Mouse (Mus musculus) thymus, postnatal 4 days (tissue): ENCODE results near the gene Snd1.

ENCODE experiments used
- DNase-seq: peaks from one replicate; pipeline ENCODE4 v3.0.0; 2021

The Snd1 gene

DNA sequence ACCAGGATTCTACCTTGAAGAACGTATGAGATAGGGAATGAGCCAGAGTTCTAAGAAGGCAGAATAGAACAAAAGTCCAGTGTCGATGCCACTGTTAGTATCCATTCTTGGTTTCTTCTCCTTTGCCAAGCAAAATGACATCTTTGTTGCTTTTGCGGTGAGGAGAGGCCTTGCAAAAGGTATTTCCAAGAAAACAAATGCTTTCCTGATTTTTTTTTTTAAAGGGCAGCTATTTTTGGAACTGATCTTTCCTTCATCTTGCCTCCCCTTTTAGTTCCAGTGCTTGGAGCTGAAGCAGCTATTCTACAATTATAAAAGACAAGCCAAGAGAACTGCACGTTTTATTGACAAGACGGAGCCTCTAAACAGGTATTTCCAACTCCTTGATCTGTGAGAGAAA lies at the start of gene Snd1:
Gene Snd1, plus strand, starts transcription at position 301 of the 400 bp plus-strand sequence.
- no peak for DNase-seq

DNA sequence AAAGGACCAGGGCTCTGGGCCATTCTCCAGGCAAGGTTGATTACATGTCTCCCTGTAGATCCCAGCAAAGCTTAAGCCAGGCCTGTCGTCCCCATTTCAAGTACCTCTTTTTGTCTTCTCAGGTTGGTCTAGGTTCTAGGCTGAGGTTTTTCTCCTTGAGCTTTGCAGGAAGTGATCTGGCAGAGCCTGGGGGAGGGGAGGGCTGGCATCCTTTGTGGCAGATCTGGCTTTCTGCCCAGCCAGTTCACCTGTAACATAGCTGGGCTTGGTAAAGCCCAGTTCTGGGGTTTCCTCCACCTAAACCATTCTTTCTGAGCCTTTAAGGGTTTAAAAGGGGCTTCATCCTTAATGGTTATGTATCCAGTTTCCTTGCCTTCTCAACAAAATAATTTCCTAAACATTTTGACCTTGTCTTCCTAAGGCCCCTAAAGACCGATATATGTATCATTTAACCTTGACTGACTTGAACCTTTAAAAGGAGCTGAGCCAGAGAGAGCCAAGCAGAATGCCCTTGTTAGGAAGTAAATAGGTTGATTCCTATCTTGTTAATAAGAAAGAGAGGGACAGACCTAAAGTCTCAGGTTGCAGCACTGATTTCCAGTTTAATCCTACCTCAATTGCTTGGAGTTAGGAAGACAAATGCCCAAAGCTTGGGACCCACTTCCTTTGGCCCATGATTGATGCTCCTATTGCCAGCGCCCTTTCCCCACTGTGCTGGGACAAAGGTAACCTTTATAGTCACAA lies 47.7 kb upstream of the Snd1 start, which contains the start of gene Fscn3:
Gene Fscn3, plus strand, starts transcription at position 694 of the 744 bp plus-strand sequence.
- peak; percentile 63 for DNase-seq

GRCm38 (mm10) chr6:28428290-28428689 lies 46.6 kb upstream of the Snd1 start, which contains the start of gene Gcc1:
Gcc1 (minus strand) TSS chr6:28428390.
- no peak for DNase-seq

GRCm38 (mm10) chr6:28429870-28430269 lies 45.1 kb upstream of the Snd1 start:
- DNase-seq = no peak

- DNase-seq = peak; percentile 29
These were observed 44.0 kb upstream of the Snd1 start for GRCm38 (mm10) chr6:28430795-28431537.

GRCm38 (mm10) chr6:28431538-28431855 lies 43.4 kb upstream of the Snd1 start:
- no peak for DNase-seq

DNA sequence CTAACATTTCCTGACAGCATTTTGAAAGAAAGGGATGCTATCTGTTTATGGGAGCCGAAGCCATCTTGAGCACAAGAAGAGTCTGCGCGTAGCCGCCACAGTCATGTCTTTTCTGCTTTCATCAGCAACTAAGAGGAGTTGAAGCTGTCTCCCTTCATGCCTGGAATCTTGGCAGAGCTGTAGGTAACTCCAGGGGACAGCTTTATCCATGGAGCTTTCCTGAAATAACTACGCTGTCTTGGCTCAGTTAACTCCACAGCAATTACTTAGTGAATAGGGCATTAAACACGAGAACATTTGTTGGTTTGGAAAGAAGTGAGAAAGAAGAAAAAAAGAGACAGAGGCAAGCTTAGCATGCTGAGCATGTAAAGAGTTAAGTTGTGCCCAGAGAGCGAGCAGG lies 27.0 kb upstream of the Snd1 start:
- DNase-seq = no peak

DNA sequence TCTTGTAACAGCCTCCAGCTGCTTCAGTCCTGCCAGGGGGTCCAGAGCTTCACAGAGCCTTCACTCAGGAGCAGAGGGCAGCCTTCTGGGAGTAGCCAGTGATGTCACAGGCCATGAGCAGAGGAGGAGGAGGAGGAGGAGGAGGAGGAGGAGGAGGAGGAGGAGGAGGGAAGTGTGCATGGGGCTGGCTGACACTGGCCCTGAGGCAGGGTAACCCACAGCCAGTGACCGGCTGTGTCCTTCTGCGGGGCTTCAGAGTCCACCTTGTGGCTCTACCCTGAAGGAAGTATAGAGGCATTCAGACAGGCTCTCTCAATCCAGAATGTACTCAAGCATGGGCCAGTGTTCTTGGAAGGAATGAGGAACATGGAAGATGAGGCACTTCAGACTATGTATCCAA lies 25.7 kb upstream of the Snd1 start, which contains the start of gene Pax4:
Gene Pax4, minus strand, starts transcription at position 101 of the 400 bp plus-strand sequence.
- DNase-seq = no peak

DNA sequence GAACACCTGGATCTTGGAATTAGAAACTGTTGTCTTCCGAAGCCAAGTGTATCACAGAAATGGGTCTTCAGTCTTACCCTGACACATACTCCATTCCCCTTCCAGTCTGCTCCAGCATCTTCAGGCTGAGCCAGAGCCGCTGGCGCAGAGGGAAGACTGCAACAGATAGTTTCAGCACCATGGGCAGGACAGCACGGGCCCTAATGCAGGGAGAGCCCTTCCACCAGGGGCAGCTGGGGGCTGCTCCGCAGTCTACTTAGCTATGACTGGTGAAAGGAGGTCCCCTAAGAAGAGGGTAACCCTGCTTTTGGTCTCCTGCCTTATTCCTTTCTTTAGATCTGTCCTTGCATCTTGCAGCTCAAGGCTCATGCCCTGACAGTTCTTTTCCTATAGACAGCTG lies 24.5 kb upstream of the Snd1 start:
- no peak for DNase-seq

DNA sequence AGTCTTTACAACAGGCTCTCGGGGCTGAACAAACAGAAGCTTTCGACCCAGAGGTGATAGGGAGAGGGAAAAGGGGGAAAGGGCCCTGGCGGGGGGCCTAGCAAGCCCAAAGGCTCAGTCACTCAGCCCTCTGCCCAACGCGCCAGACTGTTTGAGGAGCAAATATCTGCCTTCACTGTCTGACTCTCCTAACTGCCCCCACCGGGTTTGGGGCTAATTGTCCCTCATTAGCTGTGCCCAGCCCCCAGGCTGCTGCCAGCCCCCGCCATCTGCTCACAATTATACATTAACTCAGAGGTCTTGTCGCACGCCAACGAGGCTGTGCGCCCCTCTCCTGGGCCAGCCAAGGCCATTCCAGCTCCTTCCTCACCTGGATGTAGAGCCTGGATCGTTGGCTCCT lies 24.0 kb upstream of the Snd1 start:
- DNase-seq = no peak

DNA sequence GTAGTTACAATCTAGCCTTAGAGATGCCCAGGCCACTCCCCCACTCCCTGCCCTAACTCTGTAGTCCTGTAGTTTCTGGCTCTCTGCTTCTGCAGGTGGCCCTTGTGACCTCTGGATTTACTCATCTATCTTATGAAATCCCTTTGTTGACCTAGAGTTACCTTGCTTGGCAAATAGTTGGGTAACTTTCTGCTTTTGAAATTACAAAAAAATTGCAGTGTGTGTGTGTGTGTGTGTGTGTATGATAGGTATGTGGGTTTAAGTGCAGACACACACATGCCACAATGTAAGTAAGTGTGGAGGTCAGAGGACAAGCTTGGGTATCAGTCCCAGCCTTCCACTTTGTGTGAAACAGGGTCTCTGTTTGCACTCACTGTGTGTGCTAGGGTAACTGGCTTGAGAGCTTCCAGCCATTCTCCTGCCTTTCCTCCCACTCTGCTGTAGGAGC lies 15.7 kb upstream of the Snd1 start:
- no peak for DNase-seq

- peak; percentile 74 for DNase-seq
These were observed 14.4 kb upstream of the Snd1 start for GRCm38 (mm10) chr6:28460534-28460933.

DNA sequence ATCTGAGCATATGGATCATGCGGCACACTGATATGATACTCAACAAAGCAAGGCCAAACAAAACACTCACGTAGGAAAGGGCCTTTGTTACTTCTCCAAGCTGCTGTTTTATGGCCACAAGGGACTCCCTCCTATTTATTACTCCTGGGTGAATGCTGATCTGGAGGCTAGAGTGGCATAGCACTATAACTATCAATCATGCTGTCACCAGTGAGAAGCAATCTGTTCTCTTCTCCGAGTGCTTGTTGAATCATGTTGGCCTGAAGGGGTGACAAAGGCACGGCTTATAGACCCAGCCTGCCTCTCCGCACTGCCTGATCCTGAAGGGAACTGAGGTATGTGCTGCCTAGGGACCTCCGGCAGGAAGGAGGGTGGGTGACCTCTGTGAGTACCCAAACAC lies 10.3 kb upstream of the Snd1 start:
- no peak for DNase-seq

DNA sequence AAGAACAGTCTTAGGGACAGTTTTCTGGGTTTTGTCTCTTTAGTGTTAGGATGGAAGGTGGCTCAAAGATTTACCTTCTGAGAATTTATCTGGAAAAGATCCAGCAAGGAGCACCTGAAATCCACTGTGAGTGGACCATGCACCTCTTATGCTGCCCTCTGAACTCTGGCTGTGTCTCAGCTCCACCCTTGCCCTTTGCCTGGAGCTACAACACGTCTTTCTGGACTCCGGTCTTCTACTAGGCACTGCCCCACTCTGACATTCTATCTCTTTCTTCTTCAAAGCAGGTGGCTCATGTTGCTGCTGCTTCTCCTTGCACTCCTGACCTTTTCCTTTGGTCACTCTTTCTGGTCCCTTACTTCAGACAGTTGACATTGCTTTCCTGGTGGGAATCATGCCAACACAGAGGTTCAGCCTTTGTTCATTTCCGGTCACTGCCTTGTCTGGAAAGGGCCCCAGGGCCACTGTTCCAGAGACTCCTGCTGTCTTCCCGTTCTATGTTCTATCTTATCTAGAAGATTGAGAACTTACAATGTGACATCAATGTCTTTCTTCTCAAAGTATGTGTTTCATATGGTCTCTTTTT lies 4.8 kb upstream of the Snd1 start:
- no peak for DNase-seq

GRCm38 (mm10) chr6:28470621-28471020 lies 4.3 kb upstream of the Snd1 start:
- no peak for DNase-seq

DNA sequence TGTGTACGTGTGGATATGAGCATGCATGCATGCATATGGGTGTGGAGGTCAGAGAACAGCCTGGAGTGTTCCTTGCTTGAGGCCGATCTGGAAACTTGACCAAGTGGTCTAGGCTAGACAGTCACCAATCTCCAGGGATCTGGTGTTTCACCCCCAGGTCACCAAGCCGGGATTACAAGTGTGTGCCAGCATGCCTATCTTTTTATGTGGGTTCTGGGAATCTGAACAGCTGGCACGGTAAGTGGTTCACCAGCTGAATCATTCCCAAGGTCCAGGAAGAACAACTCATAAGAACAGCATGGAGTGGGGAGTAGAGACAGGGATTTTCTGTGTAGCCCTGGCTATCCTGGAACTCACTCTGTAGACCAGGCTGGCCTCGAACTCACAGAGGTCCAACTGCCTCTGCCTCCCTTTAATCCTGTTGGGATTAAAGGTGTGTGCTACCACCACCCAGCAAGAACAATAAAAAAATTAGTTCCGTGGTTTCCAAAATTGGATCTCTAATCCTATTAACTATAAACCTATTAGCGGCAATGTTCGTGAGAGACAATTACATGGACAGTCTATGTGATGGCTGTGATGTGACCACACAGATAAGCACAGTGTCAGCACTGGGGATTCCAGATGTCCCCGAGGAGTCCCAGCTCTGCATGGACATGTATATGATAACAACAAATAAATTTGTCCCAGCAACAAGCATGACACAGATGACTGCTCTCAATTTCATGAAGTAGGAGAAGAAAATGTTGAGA lies 3.5 kb upstream of the Snd1 start:
- DNase-seq = no peak

- no peak for DNase-seq
These were observed 728 bp upstream of the Snd1 start for GRCm38 (mm10) chr6:28474211-28474610.

GRCm38 (mm10) chr6:28479865-28480751 lies 5.2 kb downstream of the Snd1 start:
- peak; percentile 93 for DNase-seq

GRCm38 (mm10) chr6:28480752-28481492 lies 6.0 kb downstream of the Snd1 start:
- no peak for DNase-seq

DNA sequence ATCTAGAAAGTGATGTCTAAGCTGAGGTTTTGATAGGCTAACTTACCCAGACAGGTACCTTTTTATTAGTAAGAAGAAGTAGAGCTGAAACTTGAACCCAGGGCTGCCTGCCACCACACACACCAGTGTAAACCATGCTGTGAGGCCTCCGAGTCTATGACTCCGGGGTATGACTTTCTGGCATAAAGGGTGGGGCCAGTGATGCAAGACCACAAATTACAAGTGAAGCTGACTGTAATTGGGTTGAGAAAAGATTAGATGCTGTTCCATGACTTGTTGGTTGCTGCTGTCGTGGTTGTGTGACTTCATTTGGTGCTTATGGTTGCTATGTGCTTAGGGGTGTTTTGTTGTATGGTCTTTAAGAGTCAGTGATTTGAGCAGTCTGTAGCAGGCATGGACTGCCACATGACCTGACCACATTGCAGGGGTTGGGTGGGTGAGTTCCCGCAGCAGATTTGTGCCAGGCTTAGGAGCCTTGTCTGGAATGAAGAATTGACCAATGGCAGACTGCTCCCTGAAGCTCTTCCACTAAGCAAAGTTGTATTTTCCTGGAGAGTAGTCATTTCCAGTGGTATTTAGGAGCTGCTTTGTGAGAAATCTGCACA lies 7.9 kb downstream of the Snd1 start:
- DNase-seq = no peak

- no peak for DNase-seq
These were observed 11.1 kb downstream of the Snd1 start for GRCm38 (mm10) chr6:28486008-28486407.
